Mouse (Mus musculus): ENCODE measurements around the gene Tmem39a.

- no peak for TF ChIP-seq CTCF (IDR thresholded peaks at IDR 0.05; ENCODE audit: borderline replicate concordance, control insufficient read depth, extremely low read depth, insufficient read depth, low read length, poor library complexity)
- no peak for TF ChIP-seq POLR2A (IDR thresholded peaks at IDR 0.05; ENCODE audit: control insufficient read depth, extremely low read depth, insufficient read depth, low read length, poor library complexity)
Observed at GRCm38 (mm10) chr16:38602989-38603804, 44.7 kb downstream of the Tmem39a start.
